Mouse (Mus musculus) cortical plate, adult 2 months (tissue): Measurements from ENCODE around the gene Syngr2.

ENCODE experiments used
- CTCF ChIP-seq: fragments of 200-500 bp; IDR thresholded peaks from 2 replicates; pipeline ENCODE4 v1.5.1; 2011; ENCODE audit warnings: mild to moderate bottlenecking, control low read depth, low read length; ENCODE audit not compliant: insufficient read depth; ENCODE audit errors: extremely low read depth
- POLR2A ChIP-seq: fragments of 200-500 bp; IDR thresholded peaks from 2 replicates; pipeline ENCODE4 v1.6.1; 2011; ENCODE audit warnings: mild to moderate bottlenecking, low read length, control low read depth; ENCODE audit not compliant: insufficient read depth; ENCODE audit errors: extremely low read depth

DNA sequence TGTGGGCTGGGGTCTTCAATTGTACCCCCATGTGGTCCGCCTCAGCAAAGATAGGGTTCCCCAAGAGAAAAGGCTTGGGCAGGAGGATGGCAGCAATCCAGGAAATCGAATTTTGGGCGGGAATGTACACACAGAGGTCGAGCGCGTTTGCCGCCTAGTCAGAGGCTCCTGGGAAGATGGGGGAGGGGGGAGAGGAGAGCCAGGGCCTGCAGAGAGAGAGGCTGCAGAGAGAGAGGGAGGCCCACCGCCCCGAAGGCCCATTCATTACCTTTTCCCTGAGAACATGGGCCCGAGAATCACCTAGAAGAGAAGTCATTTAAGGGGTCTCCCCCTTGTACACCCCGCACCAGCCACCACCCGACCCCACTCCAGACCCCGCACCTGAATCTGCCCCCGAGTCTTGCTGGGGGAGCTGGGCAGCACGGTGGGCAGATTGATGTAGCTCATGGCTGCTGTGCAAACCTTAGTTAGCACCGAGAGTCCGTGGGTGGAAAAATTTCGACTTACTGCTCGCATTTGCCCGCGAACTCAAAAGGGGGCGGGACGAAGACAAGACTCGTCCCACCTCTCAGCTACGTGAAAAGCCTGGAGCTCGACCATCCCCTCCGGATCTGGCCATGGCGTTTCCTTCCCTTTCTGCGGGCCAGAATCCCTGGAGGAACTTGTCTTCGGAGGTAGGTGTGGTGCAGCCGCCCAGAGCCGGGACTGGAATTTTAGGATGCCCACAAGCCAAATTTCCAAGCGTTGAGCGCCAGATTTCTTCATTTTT, 16.0 kb downstream of the Syngr2 start, which contains the start of the genes Afmid and Tk1:
- TF ChIP-seq POLR2A (no peak), CTCF (no peak)
